Mouse (Mus musculus) liver, embryonic 16.5 days (tissue): ENCODE data around the gene Gm38119. TPM values are rescaled to one million over a fixed set of nuclear protein-coding genes. Genes with fewer than 3 reads are reported as not detected.

Source experiments
- ATAC-seq: fragments of 200-750 bp; cut with Nextera tagmentation; 2 replicates; pipeline ENCODE4 v1.8.0; 2017; ENCODE audit warnings: low read depth, mild to moderate bottlenecking, moderate number of reproducible peaks, moderate library complexity
- H3K27ac ChIP-seq: fragments of 300-500 bp; sonication (generic); 2 replicates; pipeline ENCODE4 v1.5.1; 2014; ENCODE audit warnings: mild to moderate bottlenecking, low read length
- H3K27me3 ChIP-seq: fragments of 300-500 bp; sonication (generic); 2 replicates; pipeline ENCODE4 v1.6.1; 2014; ENCODE audit warnings: low read depth, low read length, mixed read lengths; ENCODE audit not compliant: control insufficient read depth, insufficient read depth
- H3K36me3 ChIP-seq: fragments of 300-500 bp; sonication (generic); 2 replicates; pipeline ENCODE4 v1.6.1; 2014; ENCODE audit warnings: mild to moderate bottlenecking; ENCODE audit not compliant: control insufficient read depth, insufficient read depth
- H3K4me1 ChIP-seq: fragments of 300-500 bp; sonication (generic); 2 replicates; pipeline ENCODE4 v1.6.1; 2014; ENCODE audit warnings: low read depth, low read length, mixed read lengths; ENCODE audit not compliant: control insufficient read depth
- H3K4me2 ChIP-seq: fragments of 300-500 bp; sonication (generic); 2 replicates; pipeline ENCODE4 v1.6.1; 2014; ENCODE audit warnings: low read depth, low read length, mixed read lengths
- H3K4me3 ChIP-seq: fragments of 300-500 bp; sonication (generic); 2 replicates; pipeline ENCODE4 v1.5.1; 2014; ENCODE audit warnings: low read depth, mild to moderate bottlenecking, low read length
- H3K9ac ChIP-seq: fragments of 300-500 bp; sonication (generic); 2 replicates; pipeline ENCODE4 v1.6.1; 2014; ENCODE audit warnings: low read depth, low read length
- H3K9me3 ChIP-seq: fragments of 300-500 bp; sonication (generic); replicated peaks from 2 replicates; pipeline ENCODE4 v1.6.1; 2016; ENCODE audit warnings: low read length; ENCODE audit not compliant: control insufficient read depth
- WGBS: fragments of 180-500 bp; shearing (Covaris S2); extraction: QIAGEN DNeasy Blood & Tissue Kit; methylation state at CpG from one replicate; pipeline ENCODE4 v1.1.7; 2014; ENCODE audit not compliant: insufficient replicate concordance; 5-methylcytosine and 5-hydroxymethylcytosine counted together
- polyA plus RNA-seq: library from polyadenylated mRNA; unstranded; fragments of >200 nt; fragmentation: Nextera tagmentation; extraction: Ambion mirVana; gene quantifications from 2 replicates; pipeline ENCODE4 v1.2.1, GENCODE M21; 2015

Gm38119 gene
- polyA plus RNA-seq: not detected in 2 replicates

DNA sequence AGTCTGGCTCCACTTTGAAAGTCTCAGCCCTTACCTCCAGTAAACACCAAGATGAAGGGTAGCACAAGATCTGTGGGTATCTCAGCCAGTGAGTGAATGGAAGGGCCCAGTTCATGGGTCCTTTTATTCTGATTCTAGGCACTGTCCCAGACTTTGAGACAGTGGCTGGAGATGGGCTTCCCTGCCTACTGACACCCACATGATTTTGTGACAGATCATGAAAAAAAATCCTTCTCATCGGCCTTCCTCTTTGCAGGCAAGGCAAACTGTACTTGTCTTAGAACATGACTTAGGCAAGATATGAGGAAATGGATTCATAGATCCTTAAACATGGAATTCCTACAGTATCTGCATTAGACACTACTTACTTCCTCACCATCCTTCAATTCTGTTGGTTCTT lies at the start of gene Gm38119:
Gm38119 (minus strand) TSS at position 101 of the 400 bp plus-strand sequence.
- H3K4me3 ChIP-seq: no peak within 1 kb of the TSS
- no peak within 1 kb of the TSS for H3K27ac ChIP-seq
- H3K4me2 ChIP-seq: no peak within 1 kb of the TSS
- no peaks in the 10 kb centered on the region for H3K9me3 ChIP-seq
- no peaks in the 10 kb centered on the region for H3K36me3 ChIP-seq
- H3K9ac ChIP-seq: no peak within 1 kb of the TSS
- WGBS: 48% methylated on average over 1 of the region's 1 CpGs
- H3K4me1 ChIP-seq: no peaks in the 10 kb centered on the region
- no peak for ATAC-seq
- no peaks in the 10 kb centered on the region for H3K27me3 ChIP-seq

GRCm38 (mm10) chr3:92778799-92779198 lies 39.9 kb upstream of the Gm38119 start, which contains the start of gene Lce1i:
TSS of gene Lce1i (minus strand) at chr3:92778899.
- Histone ChIP-seq H3K27ac (no peak within 1 kb of the TSS), H3K9ac (no peak within 1 kb of the TSS), H3K4me2 (no peak within 1 kb of the TSS), H3K4me3 (no peak within 1 kb of the TSS), H3K27me3 (no peaks in the 10 kb centered on the region), H3K36me3 (no peaks in the 10 kb centered on the region), H3K9me3 (no peaks in the 10 kb centered on the region), H3K4me1 (no peaks in the 10 kb centered on the region)
- 28% methylated on average over 1 of the region's 1 CpGs for WGBS
- ATAC-seq: no peak

DNA sequence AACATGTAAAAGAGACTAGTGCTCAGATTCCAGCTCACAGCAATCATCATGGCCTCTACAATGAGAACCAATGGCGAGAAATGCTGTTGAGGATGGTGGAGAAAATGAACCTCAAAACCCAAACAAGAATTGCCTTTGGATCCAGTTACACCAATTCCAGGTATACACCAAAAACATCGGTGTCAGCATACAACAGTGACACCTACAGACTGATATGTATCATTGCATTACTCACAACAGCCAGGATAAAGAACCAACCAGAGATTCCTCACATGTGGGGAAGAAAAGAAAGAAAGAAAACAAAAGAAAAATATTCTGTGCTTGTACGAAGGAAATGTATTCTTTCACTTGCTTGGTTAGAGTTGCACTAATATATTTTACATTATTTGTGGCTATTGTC lies 32.7 kb upstream of the Gm38119 start:
- Histone ChIP-seq H3K36me3 (no peaks in the 10 kb centered on the region), H3K27me3 (no peaks in the 10 kb centered on the region), H3K9me3 (no peaks in the 10 kb centered on the region), H3K4me3 (no peak overlapping the region), H3K9ac (no peak overlapping the region), H3K27ac (no peak overlapping the region), H3K4me2 (no peak overlapping the region), H3K4me1 (no peaks in the 10 kb centered on the region)
- ATAC-seq: no peak
- WGBS: 21% methylated on average over 3 of the region's 3 CpGs

GRCm38 (mm10) chr3:92764965-92765364 lies 26.1 kb upstream of the Gm38119 start, which contains the start of gene Lce1h:
TSS of gene Lce1h (minus strand) at chr3:92765065.
- H3K27me3 ChIP-seq: no peaks in the 10 kb centered on the region
- no peak within 1 kb of the TSS for H3K4me2 ChIP-seq
- H3K4me3 ChIP-seq: no peak within 1 kb of the TSS
- no peaks in the 10 kb centered on the region for H3K36me3 ChIP-seq
- no peak for ATAC-seq
- H3K9ac ChIP-seq: no peak within 1 kb of the TSS
- WGBS: 72% methylated on average over 1 of the region's 1 CpGs
- no peaks in the 10 kb centered on the region for H3K4me1 ChIP-seq
- no peaks in the 10 kb centered on the region for H3K9me3 ChIP-seq
- H3K27ac ChIP-seq: no peak within 1 kb of the TSS

- H3K4me3 ChIP-seq: no peak overlapping the region
- H3K9me3 ChIP-seq: no peaks in the 10 kb centered on the region
- no peaks in the 10 kb centered on the region for H3K27me3 ChIP-seq
- H3K9ac ChIP-seq: no peak overlapping the region
- H3K27ac ChIP-seq: no peak overlapping the region
- no peak overlapping the region for H3K4me2 ChIP-seq
- no peak for ATAC-seq
- no peaks in the 10 kb centered on the region for H3K36me3 ChIP-seq
- WGBS: 40% methylated on average over 3 of the region's 3 CpGs
- no peaks in the 10 kb centered on the region for H3K4me1 ChIP-seq
These were observed 14.3 kb upstream of the Gm38119 start for GRCm38 (mm10) chr3:92753197-92753596.

DNA sequence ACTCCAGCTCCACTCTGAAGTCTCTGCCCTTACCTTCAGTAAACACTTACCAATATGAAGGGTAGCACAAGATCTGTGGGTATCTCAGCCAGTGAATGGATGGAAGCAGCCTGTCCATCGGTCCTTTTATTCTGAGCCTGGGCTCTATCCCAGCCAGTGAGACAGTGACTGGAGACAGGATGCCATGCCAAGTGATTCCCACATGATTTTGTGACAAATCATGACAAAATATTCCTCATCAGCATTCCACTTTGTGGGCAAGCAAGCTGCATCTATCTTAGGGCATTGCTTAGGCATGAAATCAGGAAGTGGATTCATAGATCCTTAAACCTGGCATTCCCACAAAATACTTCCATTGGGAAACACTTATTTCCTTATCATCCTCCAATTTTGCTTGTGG lies 13.3 kb upstream of the Gm38119 start, which contains the start of gene Lce1g:
Lce1g (minus strand) TSS at position 101 of the 400 bp plus-strand sequence.
- no peak within 1 kb of the TSS for H3K27ac ChIP-seq
- no peak within 1 kb of the TSS for H3K9ac ChIP-seq
- no peak within 1 kb of the TSS for H3K4me3 ChIP-seq
- WGBS: 78% methylated on average over 1 of the region's 1 CpGs
- no peaks in the 10 kb centered on the region for H3K36me3 ChIP-seq
- no peak within 1 kb of the TSS for H3K4me2 ChIP-seq
- no peaks in the 10 kb centered on the region for H3K9me3 ChIP-seq
- no peaks in the 10 kb centered on the region for H3K27me3 ChIP-seq
- ATAC-seq: no peak
- H3K4me1 ChIP-seq: no peaks in the 10 kb centered on the region

GRCm38 (mm10) chr3:92722631-92723030 lies 16.3 kb downstream of the Gm38119 start:
- ATAC-seq: no peak
- WGBS: 64% methylated on average over 5 of the region's 5 CpGs
- Histone ChIP-seq H3K9me3 (no peaks in the 10 kb centered on the region), H3K4me3 (no peak overlapping the region), H3K27ac (no peak overlapping the region), H3K36me3 (no peaks in the 10 kb centered on the region), H3K9ac (no peak overlapping the region), H3K4me2 (no peak overlapping the region), H3K27me3 (no peaks in the 10 kb centered on the region), H3K4me1 (no peaks in the 10 kb centered on the region)

DNA sequence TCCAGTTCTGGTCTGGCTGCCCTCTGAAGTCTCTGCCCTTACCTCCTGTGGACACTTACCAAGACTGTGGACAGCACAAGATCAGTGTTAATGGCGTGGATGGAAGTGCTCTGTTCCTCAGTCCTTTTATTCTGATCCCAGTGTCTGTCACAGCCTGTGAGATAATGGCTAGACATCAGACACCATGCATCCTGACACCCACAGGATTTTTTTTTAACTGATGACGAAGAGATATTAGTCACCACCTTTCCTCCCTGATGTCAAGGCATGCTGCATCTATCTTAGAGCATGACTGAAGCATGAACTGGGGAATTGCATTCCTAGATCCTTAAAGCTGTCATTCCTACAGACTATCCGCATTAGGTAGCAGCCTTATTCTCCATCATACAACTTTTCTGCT lies 18.6 kb downstream of the Gm38119 start, which contains the start of gene Lce1f:
Lce1f (minus strand) TSS at position 101 of the 400 bp plus-strand sequence.
- no peak within 1 kb of the TSS for H3K9ac ChIP-seq
- no peak within 1 kb of the TSS for H3K4me3 ChIP-seq
- no peaks in the 10 kb centered on the region for H3K9me3 ChIP-seq
- no peak within 1 kb of the TSS for H3K4me2 ChIP-seq
- ATAC-seq: no peak
- no peak within 1 kb of the TSS for H3K27ac ChIP-seq
- no peaks in the 10 kb centered on the region for H3K36me3 ChIP-seq
- H3K4me1 ChIP-seq: no peaks in the 10 kb centered on the region
- WGBS: 50% methylated on average over 3 of the region's 3 CpGs
- H3K27me3 ChIP-seq: no peaks in the 10 kb centered on the region

- no peak overlapping the region for H3K9ac ChIP-seq
- no peaks in the 10 kb centered on the region for H3K4me1 ChIP-seq
- H3K4me3 ChIP-seq: no peak overlapping the region
- no peaks in the 10 kb centered on the region for H3K36me3 ChIP-seq
- H3K4me2 ChIP-seq: no peak overlapping the region
- ATAC-seq: no peak
- no peak overlapping the region for H3K27ac ChIP-seq
- no peaks in the 10 kb centered on the region for H3K27me3 ChIP-seq
- no peaks in the 10 kb centered on the region for H3K9me3 ChIP-seq
These were observed 23.8 kb downstream of the Gm38119 start for GRCm38 (mm10) chr3:92715122-92715521.
